Mouse (Mus musculus): Measurements from ENCODE around the gene Bcas1. TPM values are rescaled to one million over a fixed set of nuclear protein-coding genes. Genes with fewer than 3 reads are reported as not detected.

The Bcas1 gene
- total and polyA plus RNA-seq, 2 experiments, result 0.02 TPM; not detected in 1

- no peak overlapping the region for H3K4me3 ChIP-seq (ENCODE audit: insufficient read depth, low read depth, low read length)
- no peaks in the 10 kb centered on the region for H3K36me3 ChIP-seq (ENCODE audit: control insufficient read depth, insufficient read depth, low read length)
- no peak for DNase-seq (ENCODE audit: extremely low read depth, low read depth, low spot score)
- TF ChIP-seq CTCF (IDR thresholded peaks at IDR 0.05; ENCODE audit: low read depth, low read length) (no peak), POLR2A (IDR thresholded peaks at IDR 0.05; ENCODE audit: extremely low read depth, insufficient read depth, low read length) (no peak)
- H3K79me2 ChIP-seq (ENCODE audit: control insufficient read depth, insufficient read depth, low read length), result no peaks in the 10 kb centered on the region
- no peak overlapping the region for H3K9ac ChIP-seq (ENCODE audit: low read depth, low read length)
- WGBS, result 28% methylated on average over 13 of the region's 13 CpGs
- H3K27me3 ChIP-seq (ENCODE audit: control insufficient read depth, insufficient read depth, low read length), result 0 out of 2 replicates have a peak, but pooled peaks cover 2% of the 10 kb centered on the region
- H3K4me1 ChIP-seq (ENCODE audit: control insufficient read depth, insufficient read depth, low read length), result no peaks in the 10 kb centered on the region
- no peak overlapping the region for H3K27ac ChIP-seq (replicated peaks; ENCODE audit: insufficient read depth, low read depth, low read length)
Measured at GRCm38 (mm10) chr2:170411490-170412168, 16.0 kb downstream of the Bcas1 start.

GRCm38 (mm10) chr2:170410677-170411489 is 16.8 kb downstream of the Bcas1 start:
- no peak overlapping the region for H3K4me3 ChIP-seq (ENCODE audit: insufficient read depth, low read depth, low read length)
- no peaks in the 10 kb centered on the region for H3K79me2 ChIP-seq (ENCODE audit: control insufficient read depth, insufficient read depth, low read length)
- H3K36me3 ChIP-seq (ENCODE audit: control insufficient read depth, insufficient read depth, low read length), result no peaks in the 10 kb centered on the region
- H3K9ac ChIP-seq (ENCODE audit: low read depth, low read length), result no peak overlapping the region
- H3K4me1 ChIP-seq (ENCODE audit: control insufficient read depth, insufficient read depth, low read length), result no peaks in the 10 kb centered on the region
- 47% methylated on average over 23 of the region's 23 CpGs for WGBS
- H3K27ac ChIP-seq (replicated peaks; ENCODE audit: insufficient read depth, low read depth, low read length), result no peak overlapping the region
- 0 out of 2 replicates have a peak, but pooled peaks cover 2% of the 10 kb centered on the region for H3K27me3 ChIP-seq (ENCODE audit: control insufficient read depth, insufficient read depth, low read length)
- TF ChIP-seq POLR2A (IDR thresholded peaks at IDR 0.05; ENCODE audit: extremely low read depth, insufficient read depth, low read length) (no peak), CTCF (IDR thresholded peaks at IDR 0.05; ENCODE audit: low read depth, low read length) (no peak)
- no peak for DNase-seq (ENCODE audit: extremely low read depth, low read depth, low spot score)

DNA sequence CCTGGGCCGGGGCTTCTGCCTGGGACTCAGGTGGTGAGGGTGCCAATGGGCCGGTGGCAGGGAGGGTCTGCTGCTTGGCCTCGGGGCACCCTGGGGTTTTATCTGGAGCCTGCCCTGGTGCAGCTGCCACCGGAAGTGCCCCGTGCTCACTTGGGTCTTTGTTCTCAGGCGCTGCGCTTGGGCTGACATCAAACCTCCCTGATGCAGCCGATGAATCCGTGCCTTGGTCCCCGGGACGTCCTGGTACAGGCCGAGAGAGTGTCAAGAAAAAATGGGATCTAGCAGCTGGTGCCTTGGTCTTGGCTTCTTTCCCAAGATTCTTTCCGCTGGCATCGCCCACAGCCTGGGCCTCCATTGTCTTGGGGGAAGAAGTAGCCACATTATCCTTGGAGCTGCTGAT is 21.2 kb downstream of the Bcas1 start:
- H3K9ac ChIP-seq (ENCODE audit: low read depth, low read length), result no peak overlapping the region
- TF ChIP-seq CTCF (IDR thresholded peaks at IDR 0.05; ENCODE audit: low read depth, low read length) (no peak), POLR2A (IDR thresholded peaks at IDR 0.05; ENCODE audit: extremely low read depth, insufficient read depth, low read length) (no peak)
- H3K4me3 ChIP-seq (ENCODE audit: insufficient read depth, low read depth, low read length), result no peak overlapping the region
- 0 out of 2 replicates have a peak, but pooled peaks cover 2% of the 10 kb centered on the region for H3K27me3 ChIP-seq (ENCODE audit: control insufficient read depth, insufficient read depth, low read length)
- H3K79me2 ChIP-seq (ENCODE audit: control insufficient read depth, insufficient read depth, low read length), result no peaks in the 10 kb centered on the region
- H3K36me3 ChIP-seq (ENCODE audit: control insufficient read depth, insufficient read depth, low read length), result no peaks in the 10 kb centered on the region
- 91% methylated on average over 14 of the region's 14 CpGs for WGBS
- H3K27ac ChIP-seq (replicated peaks; ENCODE audit: insufficient read depth, low read depth, low read length), result no peak overlapping the region
- no peak for DNase-seq (ENCODE audit: extremely low read depth, low read depth, low spot score)
- no peaks in the 10 kb centered on the region for H3K4me1 ChIP-seq (ENCODE audit: control insufficient read depth, insufficient read depth, low read length)

GRCm38 (mm10) chr2:170404781-170405573 is 22.7 kb downstream of the Bcas1 start:
- Histone ChIP-seq H3K36me3 (ENCODE audit: control insufficient read depth, insufficient read depth, low read length) (no peaks in the 10 kb centered on the region), H3K4me1 (ENCODE audit: control insufficient read depth, insufficient read depth, low read length) (peaks cover 1% of the 10 kb centered on the region; the same call in 1 of the 2 replicates), H3K27ac (replicated peaks; ENCODE audit: insufficient read depth, low read depth, low read length) (no peak overlapping the region), H3K4me3 (ENCODE audit: insufficient read depth, low read depth, low read length) (no peak overlapping the region), H3K79me2 (ENCODE audit: control insufficient read depth, insufficient read depth, low read length) (no peaks in the 10 kb centered on the region), H3K9ac (ENCODE audit: low read depth, low read length) (no peak overlapping the region), H3K27me3 (ENCODE audit: control insufficient read depth, insufficient read depth, low read length) (0 out of 2 replicates have a peak, but pooled peaks cover 2% of the 10 kb centered on the region)
- WGBS, result 12% methylated on average over 18 of the region's 18 CpGs
- no peak for TF ChIP-seq POLR2A (IDR thresholded peaks at IDR 0.05; ENCODE audit: extremely low read depth, insufficient read depth, low read length)
- no peak for TF ChIP-seq CTCF (IDR thresholded peaks at IDR 0.05; ENCODE audit: low read depth, low read length)
- no peak for DNase-seq (ENCODE audit: extremely low read depth, low read depth, low spot score)

GRCm38 (mm10) chr2:170403666-170404385 is 23.8 kb downstream of the Bcas1 start:
- H3K4me3 ChIP-seq (ENCODE audit: insufficient read depth, low read depth, low read length), result no peak overlapping the region
- DNase-seq (ENCODE audit: extremely low read depth, low read depth, low spot score), result no peak
- no peak overlapping the region for H3K27ac ChIP-seq (replicated peaks; ENCODE audit: insufficient read depth, low read depth, low read length)
- TF ChIP-seq CTCF (IDR thresholded peaks at IDR 0.05; ENCODE audit: low read depth, low read length), result no peak
- TF ChIP-seq POLR2A (IDR thresholded peaks at IDR 0.05; ENCODE audit: extremely low read depth, insufficient read depth, low read length), result no peak
- H3K79me2 ChIP-seq (ENCODE audit: control insufficient read depth, insufficient read depth, low read length), result no peaks in the 10 kb centered on the region
- H3K4me1 ChIP-seq (ENCODE audit: control insufficient read depth, insufficient read depth, low read length), result peaks cover 1% of the 10 kb centered on the region; the same call in 1 of the 2 replicates
- H3K9ac ChIP-seq (ENCODE audit: low read depth, low read length), result no peak overlapping the region
- H3K27me3 ChIP-seq (ENCODE audit: control insufficient read depth, insufficient read depth, low read length), result no peaks in the 10 kb centered on the region
- no peaks in the 10 kb centered on the region for H3K36me3 ChIP-seq (ENCODE audit: control insufficient read depth, insufficient read depth, low read length)
- WGBS, result 68% methylated on average over 10 of the region's 10 CpGs
